11 mouse cellular contexts compared by ENCODE assay signal in the genomic region with DNA sequence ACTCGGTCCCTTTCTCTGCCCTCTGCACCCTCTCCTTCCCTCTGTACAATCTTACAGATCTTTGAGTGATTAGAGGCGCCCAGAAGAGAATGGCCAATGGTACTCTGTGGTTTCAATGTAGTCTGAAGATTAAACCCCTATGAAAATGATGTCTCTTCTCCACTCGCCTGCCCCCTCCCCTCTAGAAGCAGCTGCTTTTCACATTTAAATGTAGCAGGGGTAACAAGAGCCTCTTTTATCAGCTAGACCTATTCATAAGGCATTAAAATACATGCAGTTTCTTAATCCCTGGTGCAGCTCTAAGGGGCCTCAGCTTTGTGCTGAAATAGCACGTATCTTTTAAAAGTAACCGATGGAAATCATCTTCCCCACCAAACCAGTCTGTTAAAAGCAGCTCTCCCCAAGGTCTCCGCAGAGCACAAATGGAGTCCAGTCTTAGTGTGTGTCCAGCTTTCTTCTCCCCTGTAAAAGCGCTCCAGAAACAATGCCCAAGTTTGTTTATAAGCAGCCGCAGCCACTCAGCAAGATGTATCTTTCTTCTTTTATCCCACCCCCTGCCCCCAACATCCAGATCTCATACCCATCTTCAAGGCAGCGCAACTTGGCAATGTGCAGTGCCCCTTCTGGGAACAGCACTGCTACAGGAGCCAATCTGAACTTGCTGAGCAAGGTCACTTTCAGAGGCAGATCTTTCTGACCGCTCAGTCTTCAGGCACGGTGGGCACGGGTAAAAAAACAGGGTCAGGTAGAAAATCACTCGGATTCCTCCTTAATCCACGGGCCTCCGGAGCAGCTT.
DNase-seq lines count a peak whose midpoint lies in the region; ATAC-seq and TF ChIP-seq lines count a peak whose summit lies in the region.
"Had no signal": no experiment of that assay in that cellular context is flagged by ENCODE, and none has a peak within 500 bp of the region (broad histone marks: within the 10 kb centered on the region; RNA-seq: fewer than 3 reads in every experiment).

No protein-coding gene starts in this region.

- no peak for DNase-seq in heart, adult 18-20 months
- no peak for DNase-seq in stomach, postnatal 0 days (ENCODE audit: low spot score)
- no peak for DNase-seq in B cell, adult 2 months
- no peak for DNase-seq in gastrocnemius, postnatal 14 days
- no peak for DNase-seq in thymus, postnatal 14 days
- DNase-seq: heart, postnatal 14 days had no signal

- H3K4me3 ChIP-seq in heart, embryonic 13.5 days, result no peak overlapping the region
- no peak overlapping the region for H3K4me3 ChIP-seq in stomach, embryonic 16.5 days (replicated peaks; ENCODE audit: low read length)
- H3K4me3 ChIP-seq in stomach, postnatal 0 days (ENCODE audit: low read depth, low read length), result no peak overlapping the region
- no peak overlapping the region for H3K4me3 ChIP-seq in hindbrain, embryonic 15.5 days
- H3K4me3 ChIP-seq: layer of hippocampus, adult 2 months had no signal

- no peak overlapping the region for H3K4me2 ChIP-seq in heart, embryonic 13.5 days
- H3K4me2 ChIP-seq in stomach, embryonic 16.5 days (ENCODE audit: low read depth, low read length), result no peak overlapping the region
- H3K4me2 ChIP-seq in stomach, postnatal 0 days (replicated peaks; ENCODE audit: low read depth), result no peak overlapping the region
- peak overlapping the region; percentile 19; the same call in 1 of the 2 replicates for H3K4me2 ChIP-seq in hindbrain, embryonic 15.5 days

- TF ChIP-seq EP300 in stomach, postnatal 0 days (optimal IDR thresholded peaks at IDR 0.05), result no peak

- no peak overlapping the region for H3K27ac ChIP-seq in heart, embryonic 13.5 days (replicated peaks)
- no peak overlapping the region for H3K27ac ChIP-seq in stomach, embryonic 16.5 days (ENCODE audit: low read length)
- H3K27ac ChIP-seq in stomach, postnatal 0 days (replicated peaks), result no peak overlapping the region
- H3K27ac ChIP-seq in hindbrain, embryonic 15.5 days (replicated peaks), result no peak overlapping the region
- H3K27ac ChIP-seq: layer of hippocampus, adult 2 months had no signal

- peak overlapping the region; percentile 44; the same call in 1 of the 2 replicates for H3K9ac ChIP-seq in heart, embryonic 13.5 days
- peak overlapping the region; percentile 54 for H3K9ac ChIP-seq in stomach, embryonic 16.5 days (ENCODE audit: low read length)
- no peak overlapping the region for H3K9ac ChIP-seq in stomach, postnatal 0 days (ENCODE audit: low read length)
- no peak overlapping the region for H3K9ac ChIP-seq in hindbrain, embryonic 15.5 days

- intact Hi-C loops in gastrocnemius, postnatal 14 days (cut with DNase I; ENCODE audit: low total_unique reads), result no loop called here

- H3K9me3 ChIP-seq in heart, embryonic 13.5 days, result no peaks in the 10 kb centered on the region
- H3K9me3 ChIP-seq in stomach, embryonic 16.5 days (replicated peaks; ENCODE audit: control insufficient read depth, low read length), result no peaks in the 10 kb centered on the region
- no peaks in the 10 kb centered on the region for H3K9me3 ChIP-seq in stomach, postnatal 0 days (ENCODE audit: control insufficient read depth, low read length)
- no peaks in the 10 kb centered on the region for H3K9me3 ChIP-seq in hindbrain, embryonic 15.5 days

- ATAC-seq in heart, embryonic 13.5 days (ENCODE audit: extremely low read depth, insufficient number of reproducible peaks, low FRiP score, low TSS enrichment), result no peak
- no peak for ATAC-seq in stomach, embryonic 16.5 days (ENCODE audit: insufficient read depth, low FRiP score)
- no peak for ATAC-seq in stomach, postnatal 0 days (ENCODE audit: low FRiP score, low TSS enrichment)
- ATAC-seq in hindbrain, embryonic 15.5 days (ENCODE audit: low FRiP score, low read depth), result no peak
- ATAC-seq: Patski had no signal

- 35% methylated on average over 15 of the region's 15 CpGs for WGBS in heart, embryonic 13.5 days
- 37% methylated on average over 15 of the region's 15 CpGs for WGBS in stomach, embryonic 16.5 days
- WGBS in stomach, postnatal 0 days, result 41% methylated on average over 15 of the region's 15 CpGs
- WGBS in hindbrain, embryonic 15.5 days, result 24% methylated on average over 15 of the region's 15 CpGs

- no peak for TF ChIP-seq CTCF in stomach, postnatal 0 days (IDR thresholded peaks at IDR 0.05; ENCODE audit: low read depth)

- H3K27me3 ChIP-seq in heart, embryonic 13.5 days (replicated peaks), result 0 out of 2 replicates have a peak, but pooled peaks cover 7% of the 10 kb centered on the region
- H3K27me3 ChIP-seq in stomach, embryonic 16.5 days (ENCODE audit: control insufficient read depth, insufficient read depth, low read length), result no peaks in the 10 kb centered on the region
- H3K27me3 ChIP-seq in stomach, postnatal 0 days (ENCODE audit: control insufficient read depth, insufficient read depth, low read length), result no peaks in the 10 kb centered on the region
- 0 out of 2 replicates have a peak, but pooled peaks cover 4% of the 10 kb centered on the region for H3K27me3 ChIP-seq in hindbrain, embryonic 15.5 days

- peaks cover 12% of the 10 kb centered on the region for H3K4me1 ChIP-seq in heart, embryonic 13.5 days
- peaks cover 3% of the 10 kb centered on the region; the same call in 1 of the 2 replicates for H3K4me1 ChIP-seq in stomach, embryonic 16.5 days (ENCODE audit: control insufficient read depth, insufficient read depth, low read length)
- H3K4me1 ChIP-seq in stomach, postnatal 0 days (replicated peaks; ENCODE audit: control insufficient read depth, insufficient read depth), result no peaks in the 10 kb centered on the region
- peaks cover 13% of the 10 kb centered on the region for H3K4me1 ChIP-seq in hindbrain, embryonic 15.5 days (replicated peaks)

- no peaks in the 10 kb centered on the region for H3K36me3 ChIP-seq in heart, embryonic 13.5 days
- no peaks in the 10 kb centered on the region for H3K36me3 ChIP-seq in stomach, embryonic 16.5 days (ENCODE audit: control insufficient read depth, insufficient read depth, low read length)
- H3K36me3 ChIP-seq in stomach, postnatal 0 days (ENCODE audit: control insufficient read depth, insufficient read depth, low read length), result no peaks in the 10 kb centered on the region
- no peaks in the 10 kb centered on the region for H3K36me3 ChIP-seq in hindbrain, embryonic 15.5 days

Comparison
In these comparisons a context has a peak if more than half of its experiments do, and no peak if none do; other contexts are left out.
1. H3K9ac ChIP-seq: peak in heart, embryonic 13.5 days (single experiment) and stomach, embryonic 16.5 days (single experiment); none in stomach, postnatal 0 days (single experiment) and hindbrain, embryonic 15.5 days (single experiment).